Mouse (Mus musculus): ENCODE data around the gene Bnipl.
"Not testable (repeated sequence)": the region's sequence is repeated elsewhere in the genome, so short reads cannot be mapped to it uniquely, and the experiment has no call there.

Gene Bnipl

GRCm38 (mm10) chr3:95212889-95213608 is 37.9 kb downstream of the Bnipl start:
- DNase-seq (ENCODE audit: low spot score) = not testable (repeated sequence)

GRCm38 (mm10) chr3:95210585-95210984 is 40.4 kb downstream of the Bnipl start:
- no peak for DNase-seq (ENCODE audit: low spot score)

- no peak for DNase-seq (ENCODE audit: low spot score)
Observed at GRCm38 (mm10) chr3:95208286-95208685, 42.7 kb downstream of the Bnipl start.

GRCm38 (mm10) chr3:95203880-95204279 is 47.1 kb downstream of the Bnipl start:
- DNase-seq (ENCODE audit: low spot score) = no peak

GRCm38 (mm10) chr3:95200562-95200961 is 50.4 kb downstream of the Bnipl start:
- DNase-seq (ENCODE audit: low spot score) = no peak

GRCm38 (mm10) chr3:95200132-95200531 is 50.9 kb downstream of the Bnipl start:
- DNase-seq (ENCODE audit: low spot score) = no peak

GRCm38 (mm10) chr3:95199101-95199500 is 51.9 kb downstream of the Bnipl start:
- no peak for DNase-seq (ENCODE audit: low spot score)

- no peak for DNase-seq (ENCODE audit: low spot score)
Observed at GRCm38 (mm10) chr3:95195772-95196171, 55.2 kb downstream of the Bnipl start.

- no peak for DNase-seq (ENCODE audit: low spot score)
Observed at GRCm38 (mm10) chr3:95194721-95195135, 56.3 kb downstream of the Bnipl start.
